Mouse (Mus musculus) cerebellum, adult 9-10 months (tissue): Measurements from ENCODE around the gene Tmem129.

Experiments
- DNase-seq: peaks from one replicate; pipeline ENCODE4 v3.0.0; 2022

The Tmem129 gene

DNA sequence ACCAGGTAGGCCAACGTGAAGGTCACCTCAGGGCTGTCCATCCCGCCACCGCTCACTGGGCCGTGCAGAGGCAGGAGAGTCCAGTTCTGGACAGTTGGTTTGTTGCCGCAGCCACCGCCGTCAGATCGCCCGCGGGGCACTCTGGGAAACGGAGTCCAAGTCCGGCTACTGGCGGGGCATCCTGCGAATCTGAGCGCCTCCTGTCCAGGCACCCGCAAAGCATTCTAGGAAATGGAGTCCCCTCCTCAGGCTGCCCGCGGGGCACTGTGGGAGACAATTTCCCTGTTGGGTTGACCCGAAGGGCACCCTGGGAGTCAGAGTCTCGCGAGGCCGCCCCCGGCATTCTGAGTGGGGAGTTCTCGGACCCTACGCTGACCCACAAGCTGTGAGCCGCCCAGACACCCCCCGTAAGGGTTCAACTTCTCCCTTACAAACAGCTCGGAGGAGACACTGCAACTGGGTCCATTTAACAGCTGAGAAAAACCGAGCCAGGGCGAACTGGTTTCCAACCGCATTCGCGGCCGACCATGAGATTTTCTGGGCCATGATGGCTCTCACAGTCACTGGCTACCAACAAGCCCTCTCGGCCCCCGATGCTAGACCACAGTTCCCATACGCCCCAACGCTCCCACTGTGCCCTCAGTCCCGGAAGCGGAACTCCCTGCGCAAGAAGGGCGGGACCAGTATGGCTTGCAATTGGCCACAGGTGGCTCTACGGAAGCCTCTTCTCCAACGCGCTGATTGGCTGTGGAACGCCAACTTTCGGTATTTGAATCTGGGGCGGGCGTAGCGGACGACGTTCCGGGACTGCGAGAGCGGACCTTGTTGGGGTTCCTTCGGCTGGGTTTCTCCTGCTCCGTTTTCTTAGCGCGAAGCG, at the start of gene Tmem129, which contains the start of gene Tacc3:
TSS of gene Tmem129 (minus strand) at position 630 of the 877 bp plus-strand sequence.
TSS of gene Tacc3 (plus strand) at position 342 of the 877 bp plus-strand sequence.
- peak; percentile 99 for DNase-seq

DNA sequence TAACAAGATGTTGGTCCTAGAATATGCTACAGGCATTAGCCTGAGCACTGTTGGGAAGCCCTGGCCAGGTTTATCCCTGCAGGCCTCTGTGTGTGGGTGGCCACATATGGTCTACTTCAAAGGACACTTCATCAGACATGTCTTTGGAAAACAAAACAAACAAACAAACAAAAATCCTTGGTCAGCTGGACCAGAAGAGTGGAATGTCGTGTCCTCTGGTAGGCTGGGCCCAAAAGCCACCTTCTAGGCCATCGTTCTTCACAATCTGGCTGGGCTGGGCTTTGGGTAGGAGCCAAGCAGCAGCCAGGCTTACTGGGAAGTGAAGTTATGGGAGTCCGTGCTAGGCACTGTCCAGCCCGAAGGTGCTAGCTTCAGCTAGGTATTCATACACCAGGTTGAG, 48.9 kb upstream of the Tmem129 start:
- DNase-seq = no peak

DNA sequence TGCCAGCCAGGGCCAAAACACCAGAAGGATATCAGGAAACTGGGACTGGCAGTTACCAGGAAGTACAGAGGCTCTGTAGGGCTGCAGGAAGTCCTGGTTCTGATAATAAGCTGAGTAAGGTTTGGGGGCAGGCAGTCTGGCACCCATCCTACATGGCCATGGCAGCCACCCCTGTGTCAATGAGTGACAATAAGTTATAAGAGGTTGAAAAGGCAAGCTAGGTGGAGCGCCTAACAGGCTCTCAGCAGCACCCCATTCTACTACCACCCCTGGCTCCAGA, 48.1 kb upstream of the Tmem129 start:
- DNase-seq = no peak

DNA sequence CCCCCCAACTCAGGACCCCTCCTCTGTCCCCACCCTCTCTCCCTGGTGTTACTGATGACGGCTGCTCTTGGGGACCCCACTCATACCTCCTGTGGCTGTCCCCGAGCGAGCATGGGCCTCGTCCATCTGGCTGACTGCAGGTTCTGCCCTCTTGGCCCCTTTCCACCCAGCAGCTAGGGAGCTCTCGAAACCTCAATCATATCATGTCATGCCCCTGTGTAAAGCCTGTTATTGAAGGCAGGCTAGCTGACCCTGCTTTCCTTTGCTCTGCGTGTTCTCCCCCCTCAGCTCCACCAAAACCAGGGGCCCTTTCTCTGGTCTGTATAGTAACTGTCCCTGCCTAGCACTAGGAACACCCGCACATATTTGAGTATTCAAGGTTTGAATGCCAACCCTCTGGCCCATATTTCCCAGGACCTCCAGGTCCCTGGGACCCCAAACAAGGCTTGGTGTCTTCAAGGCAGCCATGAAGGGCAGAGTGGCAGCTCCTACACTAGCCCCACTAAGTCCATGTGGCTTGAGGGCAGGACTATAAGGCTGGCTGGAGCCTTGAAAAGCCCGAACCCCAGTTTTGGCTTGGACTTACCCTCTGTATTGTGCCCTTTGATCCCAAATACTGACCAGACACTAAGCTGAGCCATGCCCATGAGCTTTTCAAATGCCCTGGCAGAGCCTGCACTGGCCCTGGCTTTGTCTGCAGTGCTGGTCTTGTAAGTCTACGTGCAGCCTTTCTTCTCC, 47.6 kb upstream of the Tmem129 start:
- peak; percentile 21 for DNase-seq

DNA sequence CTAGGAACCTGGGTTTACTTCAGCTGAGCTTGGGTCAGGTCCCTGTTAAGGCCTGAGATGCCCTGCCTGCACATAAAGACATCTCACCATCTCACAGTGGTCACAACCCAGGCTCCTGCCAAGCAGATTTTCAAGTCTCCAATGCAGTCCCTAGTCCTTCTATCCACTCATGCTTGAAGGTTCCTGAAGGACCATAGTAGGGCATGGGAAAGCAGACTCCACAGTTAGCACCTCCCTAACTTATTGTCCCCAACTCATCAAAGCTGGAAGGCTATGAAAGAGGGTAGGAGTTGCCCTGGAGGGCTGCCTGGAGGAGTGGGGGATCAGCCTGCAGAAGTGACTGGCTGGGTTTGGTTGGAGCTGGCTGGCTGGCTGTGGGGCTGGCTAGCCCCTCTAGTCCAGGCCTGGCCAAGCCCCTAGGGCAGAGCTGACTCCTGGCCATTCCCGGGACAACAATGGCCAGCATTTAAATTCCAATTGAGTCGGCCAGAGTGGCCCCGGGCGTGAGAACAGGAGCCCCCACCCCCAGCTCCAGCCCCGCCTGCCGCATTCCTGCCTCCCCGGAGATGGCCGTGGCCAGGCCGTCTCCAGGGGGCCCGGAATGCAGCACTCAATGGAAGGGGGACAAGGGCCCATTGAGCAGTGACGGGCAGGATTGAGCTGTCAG, 46.9 kb upstream of the Tmem129 start:
- DNase-seq = peak; percentile 29

DNA sequence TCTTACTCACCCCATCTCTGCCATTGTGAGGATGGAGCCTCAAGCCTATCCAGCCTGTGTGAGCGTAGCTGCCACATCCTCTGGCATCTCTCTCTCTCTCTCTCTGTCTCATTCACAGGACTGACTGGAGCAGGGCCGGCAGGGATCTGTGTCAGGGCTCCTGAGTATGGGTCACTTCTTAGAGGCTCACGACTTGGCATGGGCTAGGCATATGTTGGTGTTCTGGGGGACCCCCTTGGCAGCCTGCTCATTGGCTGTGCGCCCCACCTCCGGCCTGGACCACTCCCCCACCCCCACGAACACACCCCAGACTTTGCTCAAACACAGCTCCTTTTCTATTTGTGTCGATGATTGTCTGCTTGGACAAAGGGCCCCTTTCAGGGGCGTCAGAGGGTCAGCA, 45.8 kb upstream of the Tmem129 start:
- DNase-seq = no peak

DNA sequence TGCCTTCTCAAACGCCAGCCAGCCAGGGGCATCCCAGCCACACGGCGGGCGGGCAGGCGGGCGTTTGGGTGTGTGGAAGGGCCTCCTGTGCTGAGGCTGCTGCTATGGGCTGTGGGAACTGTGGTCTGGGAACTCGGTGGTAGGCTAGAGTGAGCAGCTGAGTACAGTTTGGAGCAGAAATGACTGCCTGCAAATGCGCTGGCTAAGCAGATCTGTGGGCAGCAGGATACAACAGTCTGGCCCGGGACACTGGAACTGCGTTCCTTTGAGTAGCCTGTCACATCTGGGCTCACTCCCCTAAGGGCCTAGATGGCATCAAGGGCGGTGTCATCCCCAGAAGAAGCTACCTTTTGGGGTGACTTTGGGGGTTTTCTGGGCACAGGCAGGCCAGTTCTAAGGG, 43.6 kb upstream of the Tmem129 start:
- no peak for DNase-seq

DNA sequence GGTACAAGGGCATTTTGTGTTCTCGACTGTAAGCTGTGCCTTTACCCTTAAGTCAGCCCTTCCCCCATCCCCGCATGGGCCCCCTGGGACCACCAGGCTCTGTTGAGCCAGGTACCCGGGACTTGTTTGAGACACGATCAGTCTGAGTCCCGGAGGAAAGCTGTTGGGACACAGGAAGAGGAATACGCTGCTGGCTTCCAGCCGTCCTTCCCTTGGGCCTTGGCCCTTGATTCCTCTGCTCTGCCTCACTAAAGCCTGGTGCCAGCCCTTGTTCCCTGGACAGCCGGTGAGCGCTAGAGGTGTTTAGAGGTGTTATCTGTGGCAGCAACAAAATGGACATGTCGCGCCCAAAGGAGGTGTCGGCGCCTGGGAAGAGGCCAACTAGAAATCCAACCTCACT, 41.8 kb upstream of the Tmem129 start:
- DNase-seq = no peak

DNA sequence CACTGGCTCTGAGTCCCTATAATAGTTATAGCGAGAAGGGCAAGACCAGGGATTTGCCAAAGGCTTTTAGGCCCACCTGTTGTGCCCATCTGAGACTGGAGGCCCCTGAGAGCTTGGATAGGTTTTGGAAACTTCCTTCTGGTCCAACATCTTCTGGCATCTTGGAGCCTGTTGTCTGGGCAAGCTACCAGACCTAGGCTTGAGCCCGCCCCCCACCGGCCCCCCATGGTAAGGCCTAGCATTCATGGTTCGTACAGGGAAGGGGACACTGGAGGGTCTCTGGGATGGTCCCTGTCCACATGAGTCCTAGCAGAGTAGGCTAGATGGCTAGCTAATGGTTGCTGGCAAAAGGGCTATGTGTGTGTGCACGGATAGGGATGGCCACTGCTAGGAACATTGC, 40.5 kb upstream of the Tmem129 start:
- no peak for DNase-seq

DNA sequence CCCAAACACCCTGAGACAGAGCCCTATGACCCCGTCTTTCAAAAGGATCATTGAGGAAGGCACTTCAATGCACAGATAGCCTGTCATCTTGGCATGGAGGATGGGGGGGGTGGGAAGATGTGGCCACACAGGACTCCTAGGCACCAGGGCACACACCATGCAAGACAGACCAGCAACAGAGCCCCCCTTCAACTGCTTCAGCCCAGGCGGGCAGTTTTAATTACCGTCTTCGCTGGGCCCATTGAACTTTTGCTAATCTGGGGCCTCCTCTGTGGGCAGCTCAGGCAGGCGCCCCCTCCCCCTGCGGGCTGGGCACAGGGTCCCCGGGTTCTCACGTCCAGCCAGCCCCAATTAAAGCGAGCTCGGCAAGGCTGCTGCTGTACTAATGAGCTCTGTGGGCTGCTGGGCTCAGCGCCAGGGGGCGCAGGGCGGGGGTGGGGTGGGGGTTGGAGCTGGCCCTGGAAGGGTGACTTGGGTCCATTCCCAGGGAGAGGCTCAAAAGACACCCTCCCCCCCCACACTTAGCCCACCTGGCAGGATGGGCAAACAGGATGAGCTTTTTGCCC, 39.8 kb upstream of the Tmem129 start:
- DNase-seq = no peak

DNA sequence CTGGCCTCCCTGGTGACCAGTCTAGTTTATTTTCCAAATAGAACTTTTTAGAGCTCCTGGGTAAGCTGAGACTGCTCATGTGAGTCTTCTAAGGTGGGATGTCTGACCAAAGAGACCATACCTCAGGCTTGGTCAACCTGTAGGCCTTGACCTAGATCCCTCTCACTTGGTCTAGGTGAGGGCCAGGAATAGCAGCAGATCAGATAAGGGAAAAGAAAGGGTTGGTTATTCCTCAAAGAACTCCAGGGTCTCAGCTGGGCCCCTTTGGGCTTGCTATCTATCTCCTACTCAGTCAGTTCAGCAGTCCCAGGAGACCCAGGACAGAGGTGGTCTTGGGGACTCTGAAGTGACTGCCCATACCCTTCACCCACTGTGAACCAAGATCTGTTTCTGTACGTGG, 39.3 kb upstream of the Tmem129 start:
- no peak for DNase-seq

DNA sequence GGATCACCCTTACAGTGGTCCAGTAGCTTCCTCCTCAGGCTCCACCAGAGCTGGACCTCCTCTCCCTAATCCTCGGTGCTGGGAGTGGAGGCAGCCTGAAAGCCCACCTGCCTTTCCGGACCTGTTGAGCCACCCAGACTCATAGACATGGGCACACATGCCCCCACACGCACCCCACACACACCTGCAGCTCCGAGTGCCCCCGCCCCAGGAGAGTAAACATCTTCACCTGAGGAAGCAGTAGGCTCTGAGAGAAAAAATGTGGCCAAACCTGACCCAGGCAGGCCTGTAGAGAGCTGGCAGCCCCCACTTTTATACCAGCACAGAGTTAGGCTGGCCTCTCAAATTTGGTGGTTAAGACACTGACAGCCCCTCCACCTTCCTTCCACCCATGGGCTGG, 38.2 kb upstream of the Tmem129 start:
- DNase-seq = no peak

DNA sequence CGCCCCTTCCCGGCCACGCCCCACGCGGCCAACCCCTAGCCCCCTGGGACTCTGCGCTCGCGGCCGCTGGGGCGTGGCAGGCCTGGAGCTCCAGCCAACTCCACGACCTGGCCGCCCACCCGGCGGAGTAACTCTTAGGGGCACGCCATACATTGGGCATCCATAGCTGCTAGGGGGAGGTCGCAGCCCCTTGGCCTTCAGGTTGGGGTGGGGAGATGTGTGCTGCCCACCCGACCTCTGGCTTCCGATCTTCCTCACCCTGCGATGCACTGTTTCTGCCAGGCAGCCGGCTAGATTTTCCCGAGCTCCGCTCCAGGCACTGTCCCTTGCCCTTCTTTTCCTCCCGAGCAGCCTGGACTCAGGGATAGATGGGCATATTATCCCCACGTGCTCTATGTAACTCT, 37.5 kb upstream of the Tmem129 start:
- DNase-seq = no peak

DNA sequence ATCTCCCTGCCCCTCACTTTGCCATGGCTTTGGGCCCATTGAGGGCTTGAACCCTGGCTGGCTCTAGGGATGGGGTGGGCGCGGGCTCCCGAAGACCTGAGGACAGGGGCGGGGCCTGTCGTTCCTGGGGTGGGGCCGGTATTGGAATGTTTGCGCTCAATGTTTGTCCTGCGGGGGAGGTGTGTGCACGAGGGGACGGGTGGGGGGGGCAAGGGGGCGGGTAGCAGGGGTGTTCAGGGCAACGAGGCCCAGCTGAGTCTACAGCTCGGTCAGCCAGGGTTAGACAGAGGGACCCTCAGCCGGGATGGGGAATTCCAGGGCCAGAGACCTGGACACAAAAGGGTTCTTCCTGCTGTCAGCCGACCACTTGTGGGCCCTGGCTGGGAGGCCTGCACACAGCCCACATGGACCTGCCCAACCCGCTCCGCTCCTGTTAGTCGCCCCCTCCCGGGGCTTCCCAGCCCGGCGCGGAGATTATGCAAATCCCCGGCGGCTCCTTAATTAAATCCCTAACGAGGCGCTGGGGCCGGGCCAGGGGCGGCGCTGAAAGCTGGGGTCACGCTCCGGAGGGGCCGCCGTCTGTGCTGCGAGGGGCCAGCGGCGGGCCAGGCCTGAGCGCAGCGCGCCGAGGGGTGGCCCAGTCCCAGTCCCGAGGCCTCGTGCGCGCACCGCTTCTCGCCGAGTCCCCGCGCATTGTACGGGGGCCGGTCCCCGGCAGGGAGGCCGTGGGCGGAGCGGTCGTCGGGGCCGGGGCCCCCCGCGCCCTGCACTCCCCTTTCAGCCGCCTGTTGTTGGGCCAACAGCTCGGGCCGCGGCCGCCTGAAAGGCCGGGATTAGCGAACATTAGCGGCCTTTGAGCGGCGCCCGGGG, 36.9 kb upstream of the Tmem129 start:
- no peak for DNase-seq

DNA sequence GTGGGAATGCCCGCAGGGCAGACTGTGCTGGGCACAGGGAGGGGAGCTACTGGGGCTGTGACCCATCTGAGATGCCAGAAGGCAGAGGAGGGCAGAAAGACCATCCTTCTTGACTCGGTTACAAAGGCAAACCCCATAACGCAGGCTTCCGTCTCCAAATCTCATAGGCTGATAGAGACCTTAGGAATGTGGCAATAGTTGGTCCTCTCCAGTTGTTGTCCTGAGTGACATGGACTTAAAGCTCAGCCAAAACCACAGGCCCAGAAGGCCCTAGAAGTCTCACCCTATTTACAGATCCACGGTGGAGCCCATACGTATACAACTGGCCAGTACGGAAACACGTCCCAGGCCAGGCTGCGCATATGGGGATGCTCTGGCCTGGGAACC, 36.2 kb upstream of the Tmem129 start:
- no peak for DNase-seq

DNA sequence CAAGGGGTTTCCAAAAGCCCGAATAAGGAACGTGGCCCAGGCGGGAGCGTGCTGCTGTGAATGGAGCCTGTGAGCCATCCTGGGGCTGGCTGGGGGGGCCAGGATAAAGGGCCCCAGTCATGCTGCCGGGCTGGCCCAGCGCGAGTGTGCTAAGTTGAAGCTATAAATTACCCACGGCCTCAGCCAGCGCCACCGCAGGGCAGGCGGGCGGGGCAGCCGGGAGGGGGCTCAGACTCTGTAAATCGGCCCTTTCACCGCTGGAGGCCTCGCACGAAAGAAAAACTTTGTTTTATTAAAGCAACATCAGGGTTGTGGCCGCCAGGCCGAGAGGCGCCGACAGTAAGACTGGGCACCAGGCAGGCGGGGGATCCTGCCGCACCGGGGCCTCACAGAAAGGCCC, 34.2 kb upstream of the Tmem129 start:
- DNase-seq = no peak

DNA sequence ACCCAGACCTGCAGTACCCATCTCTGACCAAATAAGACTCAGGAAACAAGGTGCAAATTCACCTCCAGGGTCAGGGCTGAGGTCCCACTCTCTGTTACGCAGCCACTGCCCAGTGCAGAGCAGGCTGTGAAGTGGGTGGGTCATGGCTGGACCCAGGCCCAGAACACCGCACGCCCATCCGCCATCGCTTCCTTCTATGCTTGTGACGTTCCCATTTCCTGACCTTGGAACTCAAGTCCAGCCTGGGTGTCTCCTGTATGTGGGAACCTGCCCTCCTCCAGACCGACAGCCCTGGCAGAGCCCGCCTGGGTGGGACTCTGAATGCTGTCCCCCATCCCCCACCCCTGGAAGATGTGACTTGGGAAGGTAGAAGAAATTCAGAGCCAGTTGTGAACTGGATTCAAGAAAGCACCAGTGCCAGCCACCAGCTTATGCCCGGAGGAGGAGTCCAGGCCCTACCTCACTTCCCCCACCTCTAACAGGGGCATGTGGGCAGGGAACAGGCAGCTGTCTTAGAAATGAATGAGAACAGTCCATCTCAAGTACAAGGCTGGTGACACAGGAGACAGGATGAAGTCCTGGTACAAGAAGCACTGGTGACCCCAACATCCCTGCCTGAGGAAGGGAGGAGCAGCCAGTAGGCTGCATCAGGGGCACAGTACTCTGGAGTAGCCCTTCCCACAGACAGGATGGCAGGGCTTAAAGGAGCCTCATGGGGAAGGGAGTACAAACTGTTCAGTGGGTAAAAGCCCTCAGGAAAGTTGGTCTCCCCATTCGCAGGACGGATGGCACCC, 31.8 kb upstream of the Tmem129 start:
- no peak for DNase-seq

DNA sequence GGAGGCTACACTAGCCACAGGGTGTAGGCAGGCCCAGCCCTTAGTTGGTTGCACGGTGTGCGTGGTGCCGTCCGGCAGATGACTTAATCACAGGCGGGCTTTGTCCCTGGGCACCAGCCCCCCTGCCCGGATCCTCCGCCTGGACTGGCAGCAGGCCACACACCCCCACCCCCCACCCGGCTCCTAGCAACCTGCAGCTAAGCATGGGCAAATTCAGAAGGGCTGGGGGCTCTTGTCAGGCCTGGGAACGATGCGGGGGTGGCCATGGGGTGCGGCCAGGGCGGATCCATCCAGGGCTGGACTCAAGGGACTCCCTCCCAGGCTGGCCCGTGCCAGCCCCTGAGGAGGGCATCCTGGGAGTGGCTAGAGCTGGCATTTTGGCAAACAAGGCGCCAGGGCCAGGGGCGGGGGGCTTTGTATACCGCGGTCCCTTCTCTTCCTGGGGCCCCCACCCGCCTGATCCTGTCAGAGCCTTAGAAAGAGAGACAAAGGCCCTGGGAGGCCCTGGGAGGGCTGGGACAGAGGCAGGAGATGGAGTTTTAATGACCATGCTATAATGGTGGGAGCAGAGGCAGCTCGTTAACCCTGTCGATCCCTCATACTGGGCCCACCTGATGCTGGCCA, 31.1 kb upstream of the Tmem129 start:
- no peak for DNase-seq

DNA sequence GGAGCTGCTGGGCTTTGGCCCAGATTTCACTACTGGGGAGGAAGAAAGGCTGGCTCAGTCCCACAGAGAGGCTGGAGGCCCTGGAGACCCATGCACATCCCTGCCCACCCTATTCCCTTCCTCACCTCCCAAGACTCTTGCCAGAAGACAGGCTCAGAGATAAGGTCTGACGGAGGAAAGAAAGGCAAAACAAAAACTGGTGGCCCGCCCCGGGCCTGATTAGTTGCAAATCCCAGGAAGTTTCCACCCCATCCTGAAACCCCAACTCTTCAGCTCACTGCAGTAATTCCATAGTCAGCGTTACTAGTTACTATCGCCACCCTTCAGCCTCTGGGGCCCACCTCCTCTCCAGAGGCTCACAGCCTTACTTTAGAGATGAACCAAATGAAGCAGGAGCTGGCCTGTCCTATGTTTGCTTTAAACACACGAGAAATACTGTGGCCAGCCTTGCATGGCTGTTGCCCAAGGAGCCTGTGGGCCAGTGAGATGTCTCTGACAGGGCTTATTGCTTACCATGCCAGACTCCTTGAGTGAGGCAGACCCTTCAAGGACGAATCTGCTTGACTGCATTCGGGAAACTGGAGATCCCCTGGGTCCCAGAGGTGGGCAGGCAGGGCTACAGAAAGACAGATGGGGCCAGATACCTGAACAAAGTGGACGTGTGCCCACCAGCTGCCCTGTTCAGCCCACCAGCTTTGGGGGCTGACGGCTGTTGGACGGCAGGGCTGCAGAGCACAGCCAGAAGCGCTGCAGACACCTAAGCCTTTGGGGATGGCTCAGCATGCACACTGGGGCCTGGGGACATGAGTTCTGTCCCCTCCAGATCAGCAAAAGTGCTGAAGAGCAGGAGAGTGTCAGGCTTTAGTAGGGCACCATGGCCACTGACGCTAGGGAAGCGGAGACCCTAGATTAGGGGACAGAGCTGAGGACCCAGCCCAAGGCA, 30.3 kb upstream of the Tmem129 start:
- DNase-seq = no peak

DNA sequence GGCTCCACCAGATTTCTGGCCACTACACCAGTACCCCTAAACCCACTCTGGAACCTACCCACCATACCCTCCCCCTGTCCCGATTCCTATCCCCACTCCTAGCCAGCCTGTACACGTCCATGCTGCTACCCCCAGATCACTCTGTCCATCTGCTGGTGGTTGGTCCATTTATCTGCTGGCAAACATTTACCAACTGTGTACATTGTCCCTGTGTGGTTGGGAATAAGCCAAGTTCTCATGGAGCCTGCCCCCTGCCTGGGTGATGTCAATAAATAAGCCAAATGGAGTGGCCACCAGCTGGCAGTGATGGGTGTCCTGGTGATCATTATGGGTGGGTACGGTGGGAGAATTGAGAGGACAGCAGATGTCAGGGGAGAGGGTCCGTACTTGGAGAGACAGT, 28.9 kb upstream of the Tmem129 start:
- no peak for DNase-seq
